Mouse (Mus musculus) layer of hippocampus, adult 11-12 months (tissue): ENCODE results near the gene Anxa9.
A peak's percentile ranks its signal among the peaks of the same experiment; 100 is the strongest.

Experiments
- DNase-seq: peaks from one replicate; pipeline ENCODE4 v3.0.0; 2022; ENCODE audit warnings: low spot score

Anxa9 gene

GRCm38 (mm10) chr3:95314075-95314474 lies 7.1 kb upstream of the Anxa9 start:
- DNase-seq = no peak

- DNase-seq = no peak
Observed at GRCm38 (mm10) chr3:95313476-95313875, 6.5 kb upstream of the Anxa9 start.

- DNase-seq = no peak
Observed at GRCm38 (mm10) chr3:95312623-95313022, 5.6 kb upstream of the Anxa9 start.

- peak; percentile 80 for DNase-seq
Observed at GRCm38 (mm10) chr3:95310968-95311882, 4.2 kb upstream of the Anxa9 start.

GRCm38 (mm10) chr3:95310496-95310895 lies 3.5 kb upstream of the Anxa9 start:
- DNase-seq = no peak

- DNase-seq = no peak
Observed at GRCm38 (mm10) chr3:95306244-95306643, 732 bp downstream of the Anxa9 start.

- DNase-seq = no peak
Observed at GRCm38 (mm10) chr3:95301204-95301796, 5.7 kb downstream of the Anxa9 start.

GRCm38 (mm10) chr3:95298018-95298417 lies 9.0 kb downstream of the Anxa9 start:
- DNase-seq = no peak

GRCm38 (mm10) chr3:95296103-95296469 lies 10.9 kb downstream of the Anxa9 start:
- DNase-seq = peak; percentile 42

GRCm38 (mm10) chr3:95295321-95296102 lies 11.5 kb downstream of the Anxa9 start:
- no peak for DNase-seq

GRCm38 (mm10) chr3:95294718-95295117 lies 12.3 kb downstream of the Anxa9 start:
- DNase-seq = no peak

GRCm38 (mm10) chr3:95294316-95294715 lies 12.7 kb downstream of the Anxa9 start:
- no peak for DNase-seq

GRCm38 (mm10) chr3:95293537-95293936 lies 13.4 kb downstream of the Anxa9 start:
- DNase-seq = no peak

GRCm38 (mm10) chr3:95292899-95293298 lies 14.1 kb downstream of the Anxa9 start:
- DNase-seq = no peak

- DNase-seq = no peak
Observed at GRCm38 (mm10) chr3:95291041-95291440, 15.9 kb downstream of the Anxa9 start.

- no peak for DNase-seq
Observed at GRCm38 (mm10) chr3:95290156-95290555, 16.8 kb downstream of the Anxa9 start.

- DNase-seq = no peak
Observed at GRCm38 (mm10) chr3:95289419-95289818, 17.6 kb downstream of the Anxa9 start.

GRCm38 (mm10) chr3:95287541-95287940 lies 19.4 kb downstream of the Anxa9 start:
- DNase-seq = no peak

- no peak for DNase-seq
Observed at GRCm38 (mm10) chr3:95286510-95286909, 20.5 kb downstream of the Anxa9 start.

- DNase-seq = no peak
Observed at GRCm38 (mm10) chr3:95286011-95286410, 21.0 kb downstream of the Anxa9 start.

- no peak for DNase-seq
Observed at GRCm38 (mm10) chr3:95285390-95285789, 21.6 kb downstream of the Anxa9 start.

GRCm38 (mm10) chr3:95284501-95285281 lies 22.3 kb downstream of the Anxa9 start:
- no peak for DNase-seq
